Mouse (Mus musculus) heart, embryonic 11.5 days (tissue): ENCODE data around the gene Xlr5a. TPM values are rescaled to one million over a fixed set of nuclear protein-coding genes. Genes with fewer than 3 reads are reported as not detected.

ENCODE experiments used
- polyA plus RNA-seq: library from polyadenylated mRNA; unstranded; fragments of >200 nt; fragmentation: Nextera tagmentation; extraction: Ambion mirVana; gene quantifications from 2 replicates; pipeline ENCODE4 v1.2.1, GENCODE M21; 2014

The Xlr5a gene
- polyA plus RNA-seq, 1 experiment from 2014 or later: not detected

Other genes starting within 250 kb of the Xlr5a start
- 0.08 TPM in 1 of 2 replicates, not detected in the other for gene Pnma3, start 228.2 kb downstream of the Xlr5a start, polyA plus RNA-seq
- gene Xlr4a, start 210.5 kb downstream of the Xlr5a start, polyA plus RNA-seq: 0.38 and 1.1 TPM in 2 replicates
- gene Xlr3a, start 195.9 kb downstream of the Xlr5a start, polyA plus RNA-seq: 1.9 and 2.2 TPM in 2 replicates
- 0.14 TPM in 1 of 2 replicates, not detected in the other for gene Gm14685, start 175.9 kb downstream of the Xlr5a start, polyA plus RNA-seq
- gene Xlr5b, start 144.2 kb downstream of the Xlr5a start, polyA plus RNA-seq: not detected in 2 replicates
- gene DXBay18, start 143.5 kb downstream of the Xlr5a start, polyA plus RNA-seq: not detected in 2 replicates
- gene Spin2d, start 116.0 kb downstream of the Xlr5a start, polyA plus RNA-seq: not detected in 2 replicates
- gene Xlr3b, start 100.8 kb downstream of the Xlr5a start, polyA plus RNA-seq: 7.2 and 7.4 TPM in 2 replicates
- 0.44 and 0.76 TPM in 2 replicates for gene Xlr4b, start 78.6 kb downstream of the Xlr5a start, polyA plus RNA-seq
- gene F8a, start 64.7 kb downstream of the Xlr5a start, polyA plus RNA-seq: 8.4 and 9.2 TPM in 2 replicates
- 0.20 and 0.62 TPM in 2 replicates for gene Xlr4c, start 49.8 kb downstream of the Xlr5a start, polyA plus RNA-seq
- not detected in 2 replicates for gene Xlr3c, start 27.6 kb downstream of the Xlr5a start, polyA plus RNA-seq
- not detected in 2 replicates for gene Xlr5c, start within 50 bp of the Xlr5a start, polyA plus RNA-seq
- gene Gm45015, start 43.9 kb upstream of the Xlr5a start, polyA plus RNA-seq: not detected in 2 replicates
- gene Zfp275, start 49.6 kb upstream of the Xlr5a start, polyA plus RNA-seq: 12.3 and 14.4 TPM in 2 replicates
- not detected in 2 replicates for gene Gm18336, start 105.8 kb upstream of the Xlr5a start, polyA plus RNA-seq
- 0.04 TPM in 1 of 2 replicates, not detected in the other for gene Zfp92, start 118.1 kb upstream of the Xlr5a start, polyA plus RNA-seq
- gene Trex2, start 142.4 kb upstream of the Xlr5a start, polyA plus RNA-seq: not detected in 2 replicates
- gene Haus7, start 166.1 kb upstream of the Xlr5a start, polyA plus RNA-seq: 72.7 and 82.8 TPM in 2 replicates
- gene Bgn, start 190.6 kb upstream of the Xlr5a start, polyA plus RNA-seq: 59.2 and 68.0 TPM in 2 replicates
- 0.10 and 0.25 TPM in 2 replicates for gene Atp2b3, start 210.1 kb upstream of the Xlr5a start, polyA plus RNA-seq